Mouse (Mus musculus): ENCODE data around the gene Hsbp1. TPM values are rescaled to one million over a fixed set of nuclear protein-coding genes. Genes with fewer than 3 reads are reported as not detected.
A peak's percentile ranks its signal among the peaks of the same experiment; 100 is the strongest.

Hsbp1 gene
- total and polyA plus RNA-seq, 2 experiments from 2014 or later, result 134 to 328 TPM

- no peak overlapping the region for H3K27ac ChIP-seq (ENCODE audit: low read depth)
- WGBS, result 68% methylated on average over 6 of the region's 6 CpGs
- DNase-seq (ENCODE audit: low spot score) (no peak), ATAC-seq (ENCODE audit: insufficient read depth, low read depth) (no peak)
- H3K4me1 ChIP-seq (ENCODE audit: control insufficient read depth, insufficient read depth), result no peaks in the 10 kb centered on the region
- TF ChIP-seq CTCF (IDR thresholded peaks at IDR 0.05; ENCODE audit: low read depth) (no peak), EP300 (IDR thresholded peaks at IDR 0.05; ENCODE audit: low read depth) (no peak)
- H3K4me2 ChIP-seq (ENCODE audit: low read depth, low read length), result no peak overlapping the region
- H3K4me3 ChIP-seq (ENCODE audit: low read depth, low read length), result no peak overlapping the region
- no peak overlapping the region for H3K9ac ChIP-seq (replicated peaks; ENCODE audit: low read depth, low read length)
- H3K9me3 ChIP-seq (replicated peaks; ENCODE audit: control insufficient read depth, low read length), result no peaks in the 10 kb centered on the region
- H3K36me3 ChIP-seq (replicated peaks; ENCODE audit: control insufficient read depth, insufficient read depth, low read length), result no peaks in the 10 kb centered on the region
- H3K27me3 ChIP-seq (ENCODE audit: control insufficient read depth, insufficient read depth, low read length), result no peaks in the 10 kb centered on the region
Measured at GRCm38 (mm10) chr8:119386988-119387387, 42.7 kb downstream of the Hsbp1 start.

- TF ChIP-seq CTCF (IDR thresholded peaks at IDR 0.05; ENCODE audit: low read depth) (no peak), EP300 (IDR thresholded peaks at IDR 0.05; ENCODE audit: low read depth) (no peak)
- WGBS, result 65% methylated on average over 9 of the region's 9 CpGs
- Histone ChIP-seq H3K4me1 (ENCODE audit: control insufficient read depth, insufficient read depth) (peaks cover 26% of the 10 kb centered on the region), H3K27me3 (ENCODE audit: control insufficient read depth, insufficient read depth, low read length) (no peaks in the 10 kb centered on the region), H3K9ac (replicated peaks; ENCODE audit: low read depth, low read length) (peak overlapping the region; percentile 96; the same call in 1 of the 2 replicates), H3K36me3 (replicated peaks; ENCODE audit: control insufficient read depth, insufficient read depth, low read length) (0 out of 2 replicates have a peak, but pooled peaks cover 3% of the 10 kb centered on the region), H3K4me2 (ENCODE audit: low read depth, low read length) (peak overlapping the region; percentile 100), H3K27ac (ENCODE audit: low read depth) (peak overlapping the region; percentile 99), H3K4me3 (ENCODE audit: low read depth, low read length) (peak overlapping the region; percentile 70), H3K9me3 (replicated peaks; ENCODE audit: control insufficient read depth, low read length) (no peaks in the 10 kb centered on the region)
- DNase-seq (ENCODE audit: low spot score), result peak; percentile 14
- peak; percentile 8; the same call in 1 of the 2 replicates for ATAC-seq (ENCODE audit: insufficient read depth, low read depth)
Measured at GRCm38 (mm10) chr8:119394097-119394496, 49.8 kb downstream of the Hsbp1 start.

GRCm38 (mm10) chr8:119394524-119395026 lies 50.3 kb downstream of the Hsbp1 start, which contains the start of gene Mlycd:
Mlycd (plus strand) TSS chr8:119394878.
- ATAC-seq (ENCODE audit: insufficient read depth, low read depth), result peak; percentile 90
- peaks cover 30% of the 10 kb centered on the region for H3K4me1 ChIP-seq (ENCODE audit: control insufficient read depth, insufficient read depth)
- H3K9ac ChIP-seq (replicated peaks; ENCODE audit: low read depth, low read length), result peak within 1 kb of the TSS; percentile 96
- peak within 1 kb of the TSS; percentile 70 for H3K4me3 ChIP-seq (ENCODE audit: low read depth, low read length)
- H3K27me3 ChIP-seq (ENCODE audit: control insufficient read depth, insufficient read depth, low read length), result no peaks in the 10 kb centered on the region
- TF ChIP-seq CTCF (IDR thresholded peaks at IDR 0.05; ENCODE audit: low read depth) (no peak), EP300 (IDR thresholded peaks at IDR 0.05; ENCODE audit: low read depth) (peak; percentile 97)
- H3K9me3 ChIP-seq (replicated peaks; ENCODE audit: control insufficient read depth, low read length), result no peaks in the 10 kb centered on the region
- DNase-seq (ENCODE audit: low spot score), result peak; percentile 93
- peak within 1 kb of the TSS; percentile 99 for H3K27ac ChIP-seq (ENCODE audit: low read depth)
- WGBS, result 1% methylated on average over 43 of the region's 44 CpGs
- peak within 1 kb of the TSS; percentile 100 for H3K4me2 ChIP-seq (ENCODE audit: low read depth, low read length)
- 0 out of 2 replicates have a peak, but pooled peaks cover 3% of the 10 kb centered on the region for H3K36me3 ChIP-seq (replicated peaks; ENCODE audit: control insufficient read depth, insufficient read depth, low read length)

GRCm38 (mm10) chr8:119395072-119395950 lies 51.0 kb downstream of the Hsbp1 start:
- peak overlapping the region; percentile 70 for H3K4me3 ChIP-seq (ENCODE audit: low read depth, low read length)
- 0 out of 2 replicates have a peak, but pooled peaks cover 3% of the 10 kb centered on the region for H3K36me3 ChIP-seq (replicated peaks; ENCODE audit: control insufficient read depth, insufficient read depth, low read length)
- ATAC-seq (ENCODE audit: insufficient read depth, low read depth) (peak; percentile 31), DNase-seq (ENCODE audit: low spot score) (no peak)
- WGBS, result 4% methylated on average over 75 of the region's 83 CpGs
- H3K27ac ChIP-seq (ENCODE audit: low read depth), result peak overlapping the region; percentile 99
- H3K9me3 ChIP-seq (replicated peaks; ENCODE audit: control insufficient read depth, low read length), result no peaks in the 10 kb centered on the region
- H3K4me2 ChIP-seq (ENCODE audit: low read depth, low read length), result peak overlapping the region; percentile 100
- H3K9ac ChIP-seq (replicated peaks; ENCODE audit: low read depth, low read length), result peak overlapping the region; percentile 96
- peaks cover 32% of the 10 kb centered on the region for H3K4me1 ChIP-seq (ENCODE audit: control insufficient read depth, insufficient read depth)
- TF ChIP-seq CTCF (IDR thresholded peaks at IDR 0.05; ENCODE audit: low read depth) (no peak), EP300 (IDR thresholded peaks at IDR 0.05; ENCODE audit: low read depth) (no peak)
- no peaks in the 10 kb centered on the region for H3K27me3 ChIP-seq (ENCODE audit: control insufficient read depth, insufficient read depth, low read length)

Other genes with a start within 250 kb of the Hsbp1 start
- gene Mlycd, start 50.4 kb downstream of the Hsbp1 start, total RNA-seq (2014; rRNA removed; ENCODE audit: low replicate concordance), result 72.2 and 109 TPM in 2 replicates
- 75.1 and 77.5 TPM in 2 replicates for gene Mlycd, start 50.4 kb downstream of the Hsbp1 start, polyA plus RNA-seq (2015; fragmentation: Nextera tagmentation; extraction: Ambion mirVana)
- not detected in 2 replicates for gene Osgin1, start 89.6 kb downstream of the Hsbp1 start, total RNA-seq (2014; rRNA removed; ENCODE audit: low replicate concordance)
- gene Osgin1, start 89.6 kb downstream of the Hsbp1 start, polyA plus RNA-seq (2015; fragmentation: Nextera tagmentation; extraction: Ambion mirVana), result 0.38 and 1.0 TPM in 2 replicates
- gene Necab2, start 102.2 kb downstream of the Hsbp1 start, total RNA-seq (2014; rRNA removed; ENCODE audit: low replicate concordance), result not detected in 2 replicates
- 0.07 TPM in 1 of 2 replicates, not detected in the other for gene Necab2, start 102.2 kb downstream of the Hsbp1 start, polyA plus RNA-seq (2015; fragmentation: Nextera tagmentation; extraction: Ambion mirVana)
- not detected in 2 replicates for gene Slc38a8, start 157.2 kb downstream of the Hsbp1 start, total RNA-seq (2014; rRNA removed; ENCODE audit: low replicate concordance)
- not detected in 2 replicates for gene Slc38a8, start 157.2 kb downstream of the Hsbp1 start, polyA plus RNA-seq (2015; fragmentation: Nextera tagmentation; extraction: Ambion mirVana)
- 62.1 and 68.7 TPM in 2 replicates for gene Mbtps1, start 214.2 kb downstream of the Hsbp1 start, total RNA-seq (2014; rRNA removed; ENCODE audit: low replicate concordance)
- gene Mbtps1, start 214.2 kb downstream of the Hsbp1 start, polyA plus RNA-seq (2015; fragmentation: Nextera tagmentation; extraction: Ambion mirVana), result 36.9 and 37.1 TPM in 2 replicates
- 25.0 and 36.3 TPM in 2 replicates for gene Hsdl1, start 230.7 kb downstream of the Hsbp1 start, total RNA-seq (2014; rRNA removed; ENCODE audit: low replicate concordance)
- 20.6 and 21.2 TPM in 2 replicates for gene Hsdl1, start 230.7 kb downstream of the Hsbp1 start, polyA plus RNA-seq (2015; fragmentation: Nextera tagmentation; extraction: Ambion mirVana)
- gene Dnaaf1, start 230.7 kb downstream of the Hsbp1 start, total RNA-seq (2014; rRNA removed; ENCODE audit: low replicate concordance), result not detected in 2 replicates
- gene Dnaaf1, start 230.7 kb downstream of the Hsbp1 start, polyA plus RNA-seq (2015; fragmentation: Nextera tagmentation; extraction: Ambion mirVana), result 0.07 and 0.41 TPM in 2 replicates